Mouse (Mus musculus) CD8-positive naive resting alpha-beta T cell, adult 57 days (primary cell): ENCODE measurements around the gene Klhl23. TPM values are rescaled to one million over a fixed set of nuclear protein-coding genes. Genes with fewer than 3 reads are reported as not detected.

Experiments used
- total RNA-seq: library from RNA; stranded (reverse); gene quantifications from one replicate; pipeline ENCODE4 v1.2.4, GENCODE M21; 2023

The Klhl23 gene
- not detected for total RNA-seq

GRCm38 (mm10) chr2:69821711-69822110 is at the start of gene Klhl23:
Klhl23 (plus strand) TSS chr2:69821944.

GRCm38 (mm10) chr2:69789429-69790069 is 32.2 kb upstream of the Klhl23 start, which contains the start of the genes Ccdc173 and Phospho2:
Ccdc173 (minus strand) TSS chr2:69789575.
Phospho2 (plus strand) TSS chr2:69789623.

DNA sequence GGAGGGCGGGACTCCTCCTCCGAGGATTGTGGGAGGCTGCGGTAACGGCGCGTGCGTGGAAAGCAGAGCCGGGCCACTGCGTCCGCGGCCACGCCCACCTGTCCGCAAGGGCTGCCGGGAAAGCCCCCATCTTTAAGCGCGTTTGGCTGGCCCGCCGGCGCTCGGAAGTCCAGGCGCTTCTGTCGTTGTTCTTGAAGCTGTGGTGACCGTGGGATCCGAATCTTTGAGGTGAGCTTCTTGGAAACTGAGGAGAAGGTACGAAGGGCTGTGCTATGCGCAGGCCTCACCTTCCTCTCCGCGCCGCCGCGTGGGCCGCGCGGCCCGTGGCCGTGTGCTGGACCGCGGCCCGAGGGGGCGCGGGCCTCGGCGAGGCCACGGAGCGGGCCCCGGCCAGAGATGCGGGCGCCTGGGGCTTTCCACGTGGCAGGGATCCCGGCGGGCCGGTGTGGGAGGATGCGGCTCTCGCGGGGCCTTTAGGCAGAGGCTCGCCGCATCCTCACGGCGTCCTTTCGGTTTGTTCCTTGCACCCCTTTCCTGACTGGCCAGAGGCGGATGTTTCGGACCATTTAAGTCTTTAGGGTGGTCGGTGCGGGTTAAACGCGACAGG is 39.8 kb downstream of the Klhl23 start, which contains the start of gene Ssb:
Ssb (plus strand) TSS at position 78 of the 607 bp plus-strand sequence.

GRCm38 (mm10) chr2:69885451-69886305 is 63.9 kb downstream of the Klhl23 start, which contains the start of gene Mettl5:
Mettl5 (minus strand) TSS chr2:69885615.

Other genes with a start within 250 kb of the Klhl23 start
- gene Lrp2, start 235.9 kb upstream of the Klhl23 start, total RNA-seq: not detected
- gene Bbs5, start 174.8 kb upstream of the Klhl23 start, total RNA-seq: 1.2 TPM
- gene Klhl41, start 151.8 kb upstream of the Klhl23 start, total RNA-seq: 0.64 TPM
- 18.5 TPM for gene Fastkd1, start 108.4 kb upstream of the Klhl23 start, total RNA-seq
- gene Ppig, start 99.4 kb upstream of the Klhl23 start, total RNA-seq: 88.9 TPM
- gene Ccdc173, start 32.4 kb upstream of the Klhl23 start, total RNA-seq: 4.1 TPM
- gene Phospho2, start 32.3 kb upstream of the Klhl23 start, total RNA-seq: 22.1 TPM
- 190 TPM for gene Ssb, start 39.6 kb downstream of the Klhl23 start, total RNA-seq
- gene Mettl5, start 63.7 kb downstream of the Klhl23 start, total RNA-seq: 17.8 TPM
- 58.9 TPM for gene Ubr3, start 75.3 kb downstream of the Klhl23 start, total RNA-seq
- 2.9 TPM for gene Myo3b, start 217.2 kb downstream of the Klhl23 start, total RNA-seq